In genomic region chr12:31380878-31381277, GRCm38 (mm10) we compare ENCODE assay signal across 14 mouse cellular contexts. TPM values are rescaled to one million over a fixed set of nuclear protein-coding genes. Genes with fewer than 3 reads are reported as not detected.
DNase-seq lines count a peak whose midpoint lies in the region; ATAC-seq and TF ChIP-seq lines count a peak whose summit lies in the region.
"Had no signal": no experiment of that assay in that cellular context is flagged by ENCODE, and none has a peak within 500 bp of the region (broad histone marks: within the 10 kb centered on the region; RNA-seq: fewer than 3 reads in every experiment).

No protein-coding gene starts in this region.

- peaks cover 8% of the 10 kb centered on the region for H3K4me1 ChIP-seq in embryonic facial prominence, embryonic 12.5 days
- H3K4me1 ChIP-seq in embryonic facial prominence, embryonic 10.5 days, result peaks cover 14% of the 10 kb centered on the region
- H3K4me1 ChIP-seq in hindbrain, embryonic 13.5 days (replicated peaks), result peaks cover 8% of the 10 kb centered on the region
- H3K4me1 ChIP-seq in hindbrain, embryonic 12.5 days, result peaks cover 3% of the 10 kb centered on the region; the same call in 1 of the 2 replicates
- no peaks in the 10 kb centered on the region for H3K4me1 ChIP-seq in midbrain, embryonic 11.5 days (ENCODE audit: control insufficient read depth, insufficient read depth, low read length)
- H3K4me1 ChIP-seq in midbrain, embryonic 10.5 days, result peaks cover 7% of the 10 kb centered on the region; the same call in 1 of the 2 replicates
- 0 out of 2 replicates have a peak, but pooled peaks cover 2% of the 10 kb centered on the region for H3K4me1 ChIP-seq in forebrain, postnatal 0 days (ENCODE audit: insufficient read depth)

- no peak overlapping the region for H3K9ac ChIP-seq in embryonic facial prominence, embryonic 12.5 days
- no peak overlapping the region for H3K9ac ChIP-seq in hindbrain, embryonic 13.5 days
- no peak overlapping the region for H3K9ac ChIP-seq in hindbrain, embryonic 12.5 days
- H3K9ac ChIP-seq in midbrain, embryonic 11.5 days (ENCODE audit: low read length), result no peak overlapping the region
- no peak overlapping the region for H3K9ac ChIP-seq in forebrain, postnatal 0 days
- H3K9ac ChIP-seq: liver, embryonic 15.5 days had no signal

- DNase-seq in embryonic facial prominence, embryonic 10.5 days (ENCODE audit: low spot score), result no peak
- peak; percentile 73 for DNase-seq in midbrain, embryonic 11.5 days (ENCODE audit: low spot score, missing footprints)
- no peak for DNase-seq in midbrain, embryonic 10.5 days (ENCODE audit: low spot score)
- DNase-seq in forebrain, postnatal 0 days, result peak; percentile 18
- no peak for DNase-seq in layer of hippocampus, adult 8-10 months (ENCODE audit: low spot score in 2 of 2)
- DNase-seq: adrenal gland, adult 2 months; embryo, embryonic 11 days; thymus, postnatal 36 days had no signal

- no peak for TF ChIP-seq CTCF in forebrain, postnatal 0 days (IDR thresholded peaks at IDR 0.05; ENCODE audit: low read depth)

- no peak overlapping the region for H3K4me2 ChIP-seq in embryonic facial prominence, embryonic 12.5 days (replicated peaks)
- no peak overlapping the region for H3K4me2 ChIP-seq in hindbrain, embryonic 13.5 days
- H3K4me2 ChIP-seq in hindbrain, embryonic 12.5 days (replicated peaks), result no peak overlapping the region
- H3K4me2 ChIP-seq in midbrain, embryonic 11.5 days, result no peak overlapping the region
- no peak overlapping the region for H3K4me2 ChIP-seq in forebrain, postnatal 0 days (ENCODE audit: low read depth)
- H3K4me2 ChIP-seq: liver, embryonic 15.5 days had no signal

- no peaks in the 10 kb centered on the region for H3K9me3 ChIP-seq in embryonic facial prominence, embryonic 12.5 days
- H3K9me3 ChIP-seq in embryonic facial prominence, embryonic 10.5 days, result no peaks in the 10 kb centered on the region
- no peaks in the 10 kb centered on the region for H3K9me3 ChIP-seq in hindbrain, embryonic 13.5 days
- no peaks in the 10 kb centered on the region for H3K9me3 ChIP-seq in hindbrain, embryonic 12.5 days (replicated peaks)
- no peaks in the 10 kb centered on the region for H3K9me3 ChIP-seq in midbrain, embryonic 11.5 days (ENCODE audit: control insufficient read depth, low read length)
- H3K9me3 ChIP-seq in midbrain, embryonic 10.5 days (replicated peaks), result no peaks in the 10 kb centered on the region
- H3K9me3 ChIP-seq in forebrain, postnatal 0 days (ENCODE audit: low read length), result no peaks in the 10 kb centered on the region
- H3K9me3 ChIP-seq: liver, embryonic 15.5 days had no signal

- ATAC-seq in embryonic facial prominence, embryonic 12.5 days (ENCODE audit: insufficient number of reproducible peaks, insufficient read depth, low FRiP score, low TSS enrichment), result 0 out of 2 replicates have a peak, but pooled peaks have one; percentile 22
- ATAC-seq in hindbrain, embryonic 13.5 days (ENCODE audit: low FRiP score), result 0 out of 2 replicates have a peak, but pooled peaks have one; percentile 32
- ATAC-seq in hindbrain, embryonic 12.5 days (ENCODE audit: low FRiP score), result no peak
- ATAC-seq in midbrain, embryonic 11.5 days (ENCODE audit: low FRiP score), result no peak
- ATAC-seq in forebrain, postnatal 0 days, result no peak; the same call in 1 of the 2 replicates

- H3K27ac ChIP-seq in embryonic facial prominence, embryonic 12.5 days, result no peak overlapping the region
- H3K27ac ChIP-seq in embryonic facial prominence, embryonic 10.5 days (replicated peaks), result no peak overlapping the region
- no peak overlapping the region for H3K27ac ChIP-seq in hindbrain, embryonic 13.5 days
- H3K27ac ChIP-seq in hindbrain, embryonic 12.5 days, result no peak overlapping the region
- H3K27ac ChIP-seq in midbrain, embryonic 11.5 days (ENCODE audit: low read depth, low read length), result no peak overlapping the region
- H3K27ac ChIP-seq in midbrain, embryonic 10.5 days (replicated peaks), result no peak overlapping the region
- H3K27ac ChIP-seq in forebrain, postnatal 0 days (ENCODE audit: low read depth, low read length), result no peak overlapping the region
- H3K27ac ChIP-seq: liver, embryonic 15.5 days had no signal

- H3K4me3 ChIP-seq in embryonic facial prominence, embryonic 12.5 days, result no peak overlapping the region
- H3K4me3 ChIP-seq in embryonic facial prominence, embryonic 10.5 days, result no peak overlapping the region
- H3K4me3 ChIP-seq in hindbrain, embryonic 13.5 days, result no peak overlapping the region
- H3K4me3 ChIP-seq in hindbrain, embryonic 12.5 days, result no peak overlapping the region
- no peak overlapping the region for H3K4me3 ChIP-seq in midbrain, embryonic 11.5 days (ENCODE audit: low read depth, low read length)
- H3K4me3 ChIP-seq in midbrain, embryonic 10.5 days, result no peak overlapping the region
- H3K4me3 ChIP-seq in forebrain, postnatal 0 days (ENCODE audit: low read depth, low read length), result no peak overlapping the region
- H3K4me3 ChIP-seq: liver, embryonic 15.5 days had no signal

- WGBS in embryonic facial prominence, embryonic 12.5 days, result 12% methylated on average over 2 of the region's 2 CpGs
- 48% methylated on average over 2 of the region's 2 CpGs for WGBS in embryonic facial prominence, embryonic 10.5 days
- WGBS in hindbrain, embryonic 13.5 days, result 26% methylated on average over 2 of the region's 2 CpGs
- WGBS in hindbrain, embryonic 12.5 days, result 35% methylated on average over 2 of the region's 2 CpGs
- 44% methylated on average over 2 of the region's 2 CpGs for WGBS in midbrain, embryonic 11.5 days
- WGBS in midbrain, embryonic 10.5 days, result 53% methylated on average over 2 of the region's 2 CpGs
- WGBS in forebrain, postnatal 0 days, result 19% methylated on average over 2 of the region's 2 CpGs

- H3K36me3 ChIP-seq in embryonic facial prominence, embryonic 12.5 days, result no peaks in the 10 kb centered on the region
- H3K36me3 ChIP-seq in embryonic facial prominence, embryonic 10.5 days (replicated peaks), result no peaks in the 10 kb centered on the region
- no peaks in the 10 kb centered on the region for H3K36me3 ChIP-seq in hindbrain, embryonic 13.5 days
- H3K36me3 ChIP-seq in hindbrain, embryonic 12.5 days, result no peaks in the 10 kb centered on the region
- H3K36me3 ChIP-seq in midbrain, embryonic 11.5 days (ENCODE audit: control insufficient read depth, insufficient read depth, low read length), result no peaks in the 10 kb centered on the region
- no peaks in the 10 kb centered on the region for H3K36me3 ChIP-seq in midbrain, embryonic 10.5 days
- H3K36me3 ChIP-seq in forebrain, postnatal 0 days (ENCODE audit: insufficient read depth), result no peaks in the 10 kb centered on the region
- H3K36me3 ChIP-seq: liver, embryonic 15.5 days had no signal

- H3K27me3 ChIP-seq in embryonic facial prominence, embryonic 12.5 days, result no peaks in the 10 kb centered on the region
- no peaks in the 10 kb centered on the region for H3K27me3 ChIP-seq in embryonic facial prominence, embryonic 10.5 days (replicated peaks; ENCODE audit: low read depth, poor library complexity, severe bottlenecking)
- H3K27me3 ChIP-seq in hindbrain, embryonic 13.5 days, result no peaks in the 10 kb centered on the region
- H3K27me3 ChIP-seq in hindbrain, embryonic 12.5 days, result no peaks in the 10 kb centered on the region
- H3K27me3 ChIP-seq in midbrain, embryonic 11.5 days (ENCODE audit: control insufficient read depth, insufficient read depth, low read length), result no peaks in the 10 kb centered on the region
- no peaks in the 10 kb centered on the region; the same call in 1 of the 2 replicates for H3K27me3 ChIP-seq in midbrain, embryonic 10.5 days (ENCODE audit: low read depth, poor library complexity, severe bottlenecking)
- H3K27me3 ChIP-seq in forebrain, postnatal 0 days (ENCODE audit: insufficient read depth, low read length), result no peaks in the 10 kb centered on the region
- H3K27me3 ChIP-seq: liver, embryonic 15.5 days had no signal

RNA-seq across cellular contexts. Expression of gene Slc26a3, which starts 9.8 kb away (rescaled TPM):
- not detected in 2 replicates for polyA plus RNA-seq in embryonic facial prominence, embryonic 12.5 days (2016; fragmentation: Nextera tagmentation; extraction: Ambion mirVana)
- polyA plus RNA-seq in embryonic facial prominence, embryonic 10.5 days (2016; fragmentation: Nextera tagmentation; extraction: Ambion mirVana), result not detected in 2 replicates
- not detected in 2 replicates for polyA plus RNA-seq in hindbrain, embryonic 13.5 days (2015; fragmentation: Nextera tagmentation; extraction: Ambion mirVana)
- not detected in 2 replicates for polyA plus RNA-seq in hindbrain, embryonic 12.5 days (2016; fragmentation: Nextera tagmentation; extraction: Ambion mirVana)
- polyA plus RNA-seq in midbrain, embryonic 11.5 days (2014; fragmentation: Nextera tagmentation; extraction: Ambion mirVana), result not detected in 2 replicates
- polyA plus RNA-seq in midbrain, embryonic 10.5 days (2016; fragmentation: Nextera tagmentation; extraction: Ambion mirVana), result 0.06 TPM in 1 of 2 replicates, not detected in the other
- 0.46 TPM in 1 of 2 replicates, not detected in the other for total RNA-seq in forebrain, postnatal 0 days (2014; rRNA removed)
- polyA plus RNA-seq in forebrain, postnatal 0 days (2015; fragmentation: Nextera tagmentation; extraction: Ambion mirVana), result 0.14 TPM in 1 of 2 replicates, not detected in the other
- total RNA-seq in layer of hippocampus, adult 8-10 months (2022), result under 1 TPM; 0.25 to 0.41 (median 0.27) TPM
- total RNA-seq: hematopoietic stem cell, adult 5-6 weeks; neutrophil, adult 5-6 weeks had no signal
- polyA plus RNA-seq: adrenal gland, adult 2 months had no signal

RNA-seq across cellular contexts. Expression of gene Dld, which starts 29.6 kb away (rescaled TPM):
- polyA plus RNA-seq in embryonic facial prominence, embryonic 12.5 days (2016; fragmentation: Nextera tagmentation; extraction: Ambion mirVana), result 159 and 165 TPM in 2 replicates
- polyA plus RNA-seq in embryonic facial prominence, embryonic 10.5 days (2016; fragmentation: Nextera tagmentation; extraction: Ambion mirVana), result 145 and 147 TPM in 2 replicates
- 128 and 130 TPM in 2 replicates for polyA plus RNA-seq in hindbrain, embryonic 13.5 days (2015; fragmentation: Nextera tagmentation; extraction: Ambion mirVana)
- polyA plus RNA-seq in hindbrain, embryonic 12.5 days (2016; fragmentation: Nextera tagmentation; extraction: Ambion mirVana), result 139 and 153 TPM in 2 replicates
- 159 and 186 TPM in 2 replicates for polyA plus RNA-seq in midbrain, embryonic 11.5 days (2014; fragmentation: Nextera tagmentation; extraction: Ambion mirVana)
- polyA plus RNA-seq in midbrain, embryonic 10.5 days (2016; fragmentation: Nextera tagmentation; extraction: Ambion mirVana), result 136 and 137 TPM in 2 replicates
- 57.5 and 64.2 TPM in 2 replicates for total RNA-seq in forebrain, postnatal 0 days (2014; rRNA removed)
- 110 and 114 TPM in 2 replicates for polyA plus RNA-seq in forebrain, postnatal 0 days (2015; fragmentation: Nextera tagmentation; extraction: Ambion mirVana)
- total RNA-seq in layer of hippocampus, adult 8-10 months (2022), result 100 to 1,000 TPM in 3 of 4 experiments, 10 to 100 TPM in 1; 95.7 to 114 (median 110) TPM

Comparison
In these comparisons a context has a peak if more than half of its experiments do, and no peak if none do; other contexts are left out.
1. ATAC-seq: peak in embryonic facial prominence, embryonic 12.5 days (single experiment) and hindbrain, embryonic 13.5 days (single experiment); none in hindbrain, embryonic 12.5 days (single experiment), midbrain, embryonic 11.5 days (single experiment) and forebrain, postnatal 0 days (single experiment).
2. DNase-seq: peak in midbrain, embryonic 11.5 days (single experiment) and forebrain, postnatal 0 days (single experiment); none in embryonic facial prominence, embryonic 10.5 days (single experiment), midbrain, embryonic 10.5 days (single experiment) and layer of hippocampus, adult 8-10 months (0 of 2).